Mouse (Mus musculus) hindbrain, embryonic 12.5 days (tissue): ENCODE results near the gene Slc43a3. TPM values are rescaled to one million over a fixed set of nuclear protein-coding genes. Genes with fewer than 3 reads are reported as not detected.
A peak's percentile ranks its signal among the peaks of the same experiment; 100 is the strongest.
"Not testable (repeated sequence)": the region's sequence is repeated elsewhere in the genome, so short reads cannot be mapped to it uniquely, and the experiment has no call there.

Experiments used
- ATAC-seq: fragments of 200-750 bp; cut with Nextera tagmentation; 2 replicates; pipeline ENCODE4 v1.8.0; 2017; ENCODE audit warnings: moderate TSS enrichment; ENCODE audit not compliant: low FRiP score
- H3K27ac ChIP-seq: fragments of 300-500 bp; sonication (generic); 2 replicates; pipeline ENCODE4 v1.5.1; 2016; ENCODE audit warnings: mild to moderate bottlenecking
- H3K27me3 ChIP-seq: fragments of 300-500 bp; sonication (generic); 2 replicates; pipeline ENCODE4 v1.6.1; 2016; ENCODE audit warnings: mild to moderate bottlenecking
- H3K36me3 ChIP-seq: fragments of 300-500 bp; sonication (generic); 2 replicates; pipeline ENCODE4 v1.6.1; 2016; ENCODE audit warnings: mild to moderate bottlenecking
- H3K4me1 ChIP-seq: fragments of 300-500 bp; sonication (generic); 2 replicates; pipeline ENCODE4 v1.6.1; 2016
- H3K4me2 ChIP-seq: fragments of 300-500 bp; sonication (generic); replicated peaks from 2 replicates; pipeline ENCODE4 v1.6.1; 2016; ENCODE audit warnings: mild to moderate bottlenecking
- H3K4me3 ChIP-seq: fragments of 300-500 bp; sonication (generic); 2 replicates; pipeline ENCODE4 v1.5.1; 2016; ENCODE audit warnings: mild to moderate bottlenecking
- H3K9ac ChIP-seq: fragments of 300-500 bp; sonication (generic); 2 replicates; pipeline ENCODE4 v1.6.1; 2016; ENCODE audit warnings: mild to moderate bottlenecking, moderate library complexity
- H3K9me3 ChIP-seq: fragments of 300-500 bp; sonication (generic); replicated peaks from 2 replicates; pipeline ENCODE4 v1.6.1; 2016; ENCODE audit warnings: mild to moderate bottlenecking
- WGBS: fragments of 180-500 bp; shearing (Covaris S2); methylation state at CpG from one replicate; pipeline ENCODE4 v1.1.7; 2016; 5-methylcytosine and 5-hydroxymethylcytosine counted together
- polyA plus RNA-seq: library from polyadenylated mRNA; unstranded; fragments of >200 nt; fragmentation: Nextera tagmentation; extraction: Ambion mirVana; gene quantifications from 2 replicates; pipeline ENCODE4 v1.2.1, GENCODE M21; 2016

Slc43a3 gene
- 20.7 and 21.2 TPM in 2 replicates for polyA plus RNA-seq

GRCm38 (mm10) chr2:84936474-84937429, at the start of gene Slc43a3:
Slc43a3 (plus strand) TSS chr2:84936579.
- WGBS, result 22% methylated on average over 38 of the region's 38 CpGs
- H3K36me3 ChIP-seq, result no peaks in the 10 kb centered on the region
- H3K4me1 ChIP-seq, result peaks cover 3% of the 10 kb centered on the region; the same call in 1 of the 2 replicates
- peak within 1 kb of the TSS; percentile 56 for H3K4me2 ChIP-seq
- no peaks in the 10 kb centered on the region for H3K9me3 ChIP-seq
- H3K4me3 ChIP-seq, result peak within 1 kb of the TSS; percentile 36
- peak; percentile 69 for ATAC-seq
- peak within 1 kb of the TSS; percentile 53 for H3K9ac ChIP-seq
- H3K27me3 ChIP-seq, result no peaks in the 10 kb centered on the region
- no peak within 1 kb of the TSS for H3K27ac ChIP-seq

- Histone ChIP-seq H3K9ac (peak overlapping the region; percentile 69), H3K4me1 (peaks cover 42% of the 10 kb centered on the region), H3K4me2 (peak overlapping the region; percentile 81), H3K9me3 (no peaks in the 10 kb centered on the region), H3K27me3 (peaks cover 88% of the 10 kb centered on the region), H3K4me3 (peak overlapping the region; percentile 64), H3K36me3 (no peaks in the 10 kb centered on the region), H3K27ac (no peak overlapping the region)
- peak; percentile 60 for ATAC-seq
- 0% methylated on average over 39 of the region's 39 CpGs for WGBS
These were observed 49.5 kb upstream of the Slc43a3 start for GRCm38 (mm10) chr2:84886821-84887281.

DNA sequence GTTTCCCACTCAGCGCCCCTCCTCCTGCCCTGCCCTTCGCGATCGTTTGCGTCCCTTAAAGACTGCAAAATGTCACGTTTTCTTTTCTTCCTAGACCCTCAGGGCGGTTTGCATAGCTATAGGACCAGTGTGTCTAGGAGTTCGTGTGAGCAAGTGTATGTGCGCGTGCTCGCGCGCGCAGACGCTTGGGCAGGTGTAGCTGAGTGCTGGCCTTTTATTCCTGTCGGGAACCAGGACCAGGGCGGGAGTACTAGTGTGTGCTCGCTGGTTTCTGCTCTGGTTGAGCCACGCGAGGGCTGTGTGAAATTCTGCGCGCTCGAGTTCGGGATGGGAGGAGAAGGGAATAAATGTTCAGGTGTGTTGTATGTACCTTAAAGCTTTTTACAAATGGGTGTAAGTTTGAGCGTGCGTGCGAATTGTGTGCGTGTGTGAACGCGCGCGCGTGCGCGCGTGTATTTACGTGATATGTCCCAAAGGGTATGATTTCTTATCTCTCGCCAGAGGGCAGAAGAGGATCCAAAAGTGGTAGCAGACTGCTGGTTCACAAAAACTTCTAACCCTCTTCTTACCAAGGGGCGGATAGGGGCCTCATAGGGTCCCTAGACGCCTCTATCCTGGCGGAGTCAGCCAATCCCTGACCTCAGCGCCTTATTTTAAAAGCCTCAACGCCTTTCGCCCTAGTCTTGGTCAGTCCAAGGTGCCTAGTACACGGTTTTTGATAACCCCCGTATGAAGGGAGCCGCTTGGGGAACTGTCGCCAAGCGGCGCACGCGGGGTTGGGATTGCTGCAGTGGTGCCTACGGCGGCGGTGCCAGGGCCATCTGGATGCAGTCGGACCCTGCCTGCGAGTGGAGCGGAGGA, 48.7 kb upstream of the Slc43a3 start:
- Histone ChIP-seq H3K4me2 (peak overlapping the region; percentile 81), H3K9me3 (no peaks in the 10 kb centered on the region), H3K27ac (no peak overlapping the region), H3K36me3 (no peaks in the 10 kb centered on the region), H3K4me1 (peaks cover 40% of the 10 kb centered on the region), H3K4me3 (peak overlapping the region; percentile 64), H3K27me3 (peaks cover 83% of the 10 kb centered on the region), H3K9ac (peak overlapping the region; percentile 69; the same call in 1 of the 2 replicates)
- WGBS, result under 1% methylated on average over 58 of the region's 58 CpGs
- peak; percentile 9 for ATAC-seq

DNA sequence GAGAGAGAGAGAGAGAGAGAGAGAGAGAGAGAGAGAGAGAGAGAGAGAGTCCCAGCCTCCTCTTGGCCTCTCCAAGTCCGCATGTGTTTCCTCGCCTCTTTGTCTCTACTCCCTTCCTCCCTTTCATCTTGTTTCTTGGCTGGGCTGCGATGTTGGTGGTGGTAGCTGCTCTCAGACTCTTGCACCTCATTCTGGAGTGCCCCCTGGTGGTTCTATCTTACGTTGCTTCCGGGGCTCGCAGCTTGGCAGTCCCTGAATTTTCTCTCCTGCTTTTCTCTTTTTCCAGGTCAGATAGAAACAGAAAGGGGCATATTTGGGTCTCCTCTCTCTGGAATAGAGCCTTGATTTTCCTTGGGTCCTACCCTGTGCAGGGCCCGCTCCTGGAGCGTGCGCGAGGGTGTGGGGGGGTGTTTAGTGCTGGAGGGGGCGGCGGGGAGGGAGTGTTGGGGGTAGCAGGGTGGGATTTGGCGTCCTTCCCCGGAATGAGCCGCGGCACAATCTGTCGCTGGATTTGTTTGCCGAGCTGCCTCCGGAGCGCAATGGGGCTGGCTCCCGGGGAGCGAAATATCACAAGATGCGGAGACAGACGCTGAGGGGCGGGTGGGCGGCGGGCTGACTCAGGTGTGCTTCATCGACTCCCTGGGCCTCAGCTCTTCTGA, 47.6 kb upstream of the Slc43a3 start:
- Histone ChIP-seq H3K4me3 (peak overlapping the region; percentile 23), H3K4me2 (peak overlapping the region; percentile 81), H3K36me3 (no peaks in the 10 kb centered on the region), H3K9me3 (no peaks in the 10 kb centered on the region), H3K9ac (no peak overlapping the region), H3K4me1 (peaks cover 29% of the 10 kb centered on the region), H3K27ac (no peak overlapping the region), H3K27me3 (peaks cover 71% of the 10 kb centered on the region)
- WGBS, result 2% methylated on average over 27 of the region's 28 CpGs
- ATAC-seq, result no peak

GRCm38 (mm10) chr2:84889316-84890044, 46.9 kb upstream of the Slc43a3 start:
- peaks cover 64% of the 10 kb centered on the region for H3K27me3 ChIP-seq
- peak overlapping the region; percentile 23 for H3K4me3 ChIP-seq
- H3K9me3 ChIP-seq, result no peaks in the 10 kb centered on the region
- H3K9ac ChIP-seq, result no peak overlapping the region
- H3K27ac ChIP-seq, result no peak overlapping the region
- H3K4me1 ChIP-seq, result peaks cover 27% of the 10 kb centered on the region
- H3K36me3 ChIP-seq, result no peaks in the 10 kb centered on the region
- no peak for ATAC-seq
- 11% methylated on average over 14 of the region's 14 CpGs for WGBS
- H3K4me2 ChIP-seq, result peak overlapping the region; percentile 81

- WGBS, result under 1% methylated on average over 5 of the region's 5 CpGs
- Histone ChIP-seq H3K36me3 (no peaks in the 10 kb centered on the region), H3K4me1 (peaks cover 27% of the 10 kb centered on the region), H3K9me3 (no peaks in the 10 kb centered on the region), H3K4me3 (no peak overlapping the region), H3K27me3 (peaks cover 59% of the 10 kb centered on the region), H3K27ac (no peak overlapping the region), H3K4me2 (no peak overlapping the region), H3K9ac (no peak overlapping the region)
- no peak for ATAC-seq
These were observed 46.4 kb upstream of the Slc43a3 start for GRCm38 (mm10) chr2:84890045-84890340.

GRCm38 (mm10) chr2:84893359-84893758, 43.0 kb upstream of the Slc43a3 start:
- Histone ChIP-seq H3K4me2 (no peak overlapping the region), H3K27ac (no peak overlapping the region), H3K9me3 (no peaks in the 10 kb centered on the region), H3K4me1 (peaks cover 7% of the 10 kb centered on the region; the same call in 1 of the 2 replicates), H3K9ac (no peak overlapping the region), H3K4me3 (no peak overlapping the region), H3K36me3 (no peaks in the 10 kb centered on the region), H3K27me3 (peaks cover 26% of the 10 kb centered on the region)
- ATAC-seq, result no peak
- WGBS, result 60% methylated on average over 6 of the region's 6 CpGs

DNA sequence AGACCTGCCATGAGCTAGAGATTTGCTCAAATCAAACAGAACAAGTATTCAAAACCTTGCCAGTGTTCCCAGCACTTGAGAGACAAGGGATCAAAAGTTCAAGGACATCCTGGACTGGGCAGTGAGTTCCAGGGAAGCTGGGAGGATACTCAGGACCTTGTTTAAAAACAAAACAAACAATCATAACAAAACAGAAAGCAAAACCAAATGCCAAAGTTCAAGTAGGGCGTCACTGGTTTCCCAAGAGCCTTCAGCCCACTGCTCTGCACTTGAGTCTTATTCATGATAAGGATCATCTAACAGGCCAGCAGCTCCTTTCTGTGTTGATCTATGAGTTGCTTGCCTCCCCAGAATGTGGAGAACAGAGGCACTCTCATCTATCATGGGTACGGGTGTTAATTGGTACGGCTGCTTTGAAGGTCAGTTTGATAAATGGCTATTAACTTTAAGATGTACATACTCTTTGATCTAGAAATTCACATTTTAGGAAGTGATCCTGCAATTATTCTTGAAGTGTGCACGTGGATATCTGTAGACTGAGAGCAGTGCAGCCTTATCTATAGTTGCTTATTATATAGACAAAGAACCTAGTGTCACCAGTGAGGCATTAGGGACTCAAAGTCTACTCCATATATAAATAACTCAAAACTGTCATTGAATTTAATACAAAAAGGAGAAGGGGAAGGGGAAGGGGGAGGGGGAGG, 40.7 kb upstream of the Slc43a3 start:
- H3K4me2 ChIP-seq, result no peak overlapping the region
- 67% methylated on average over 4 of the region's 4 CpGs for WGBS
- no peak for ATAC-seq
- H3K27ac ChIP-seq, result no peak overlapping the region
- no peak overlapping the region for H3K4me3 ChIP-seq
- H3K4me1 ChIP-seq, result no peaks in the 10 kb centered on the region
- no peaks in the 10 kb centered on the region for H3K36me3 ChIP-seq
- peaks cover 9% of the 10 kb centered on the region for H3K27me3 ChIP-seq
- no peaks in the 10 kb centered on the region for H3K9me3 ChIP-seq
- H3K9ac ChIP-seq, result no peak overlapping the region

DNA sequence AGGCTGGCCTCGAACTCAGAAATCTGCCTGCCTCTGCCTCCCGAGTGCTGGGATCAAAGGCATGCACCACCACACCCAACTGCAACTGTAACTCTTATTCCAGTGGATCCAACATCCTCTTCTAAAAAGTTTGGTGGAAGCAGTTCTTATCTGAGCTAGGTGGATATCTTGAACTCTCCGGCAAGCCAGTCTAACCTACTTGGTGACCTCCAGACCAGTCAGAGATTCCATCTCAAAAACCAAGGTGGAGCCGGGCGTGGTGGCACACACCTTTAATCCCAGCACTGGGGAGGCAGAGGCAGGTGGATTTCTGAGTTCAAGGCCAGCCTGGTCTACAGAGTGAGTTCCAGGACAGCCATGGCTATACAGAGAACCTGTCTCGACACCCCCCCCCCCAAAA, 39.7 kb upstream of the Slc43a3 start:
- H3K27me3 ChIP-seq, H3K27ac ChIP-seq, H3K36me3 ChIP-seq, H3K9me3 ChIP-seq, ATAC-seq, H3K4me3 ChIP-seq, H3K4me1 ChIP-seq, H3K4me2 ChIP-seq, H3K9ac ChIP-seq: not testable (repeated sequence)
- WGBS, result 97% methylated on average over 6 of the region's 6 CpGs

GRCm38 (mm10) chr2:84912722-84913121, 23.7 kb upstream of the Slc43a3 start:
- H3K27ac ChIP-seq, result no peak overlapping the region
- H3K27me3 ChIP-seq, result no peaks in the 10 kb centered on the region
- no peak overlapping the region for H3K4me2 ChIP-seq
- H3K36me3 ChIP-seq, result no peaks in the 10 kb centered on the region
- ATAC-seq, result no peak
- no peaks in the 10 kb centered on the region for H3K4me1 ChIP-seq
- WGBS, result 64% methylated on average over 3 of the region's 3 CpGs
- H3K9ac ChIP-seq, result no peak overlapping the region
- no peaks in the 10 kb centered on the region for H3K9me3 ChIP-seq
- H3K4me3 ChIP-seq, result no peak overlapping the region

GRCm38 (mm10) chr2:84913881-84914280, 22.5 kb upstream of the Slc43a3 start:
- Histone ChIP-seq H3K36me3 (no peaks in the 10 kb centered on the region), H3K27me3 (no peaks in the 10 kb centered on the region), H3K9ac (no peak overlapping the region), H3K4me2 (no peak overlapping the region), H3K4me3 (no peak overlapping the region), H3K27ac (no peak overlapping the region), H3K9me3 (no peaks in the 10 kb centered on the region), H3K4me1 (no peaks in the 10 kb centered on the region)
- 84% methylated on average over 5 of the region's 5 CpGs for WGBS
- ATAC-seq, result no peak
